In the genomic region with DNA sequence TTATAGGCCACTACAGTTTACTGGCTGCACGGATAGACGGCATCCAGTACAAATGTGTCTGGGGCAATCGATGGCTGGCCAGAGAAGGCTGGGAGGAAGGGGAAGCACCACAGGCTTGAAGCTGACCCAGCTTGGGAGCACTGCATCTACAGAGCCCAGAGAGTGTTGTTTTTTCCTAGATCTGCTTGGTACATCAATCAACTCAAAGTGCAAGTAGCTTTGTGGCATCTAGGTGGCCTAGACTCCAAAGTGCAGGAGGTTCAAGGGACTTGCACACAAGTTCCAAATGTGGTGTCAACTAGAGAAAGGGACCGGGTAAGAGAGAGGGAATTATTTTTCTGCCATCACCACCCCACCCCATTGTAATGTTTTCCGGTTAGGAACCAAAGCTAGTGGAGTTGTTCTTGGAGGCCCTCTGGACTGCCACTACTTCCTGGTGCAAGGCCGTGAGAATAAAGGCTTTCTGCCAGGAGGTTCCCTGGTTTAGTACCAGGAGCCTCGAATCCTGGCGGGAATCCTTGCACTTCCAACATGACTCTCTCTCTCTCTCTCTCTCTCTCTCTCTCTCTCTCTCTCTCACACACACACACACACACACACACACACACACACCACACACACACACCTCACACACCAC, we compare ENCODE assay signal across 8 mouse cellular contexts. TPM values are rescaled to one million over a fixed set of nuclear protein-coding genes. Genes with fewer than 3 reads are reported as not detected.
DNase-seq lines count a peak whose midpoint lies in the region; ATAC-seq and TF ChIP-seq lines count a peak whose summit lies in the region.

No protein-coding gene starts in this region.

- no peak for TF ChIP-seq EP300 in CH12.LX (IDR thresholded peaks at IDR 0.05; ENCODE audit: low read length)

- H3K4me1 ChIP-seq in hindbrain, embryonic 13.5 days (replicated peaks) = peaks cover 54% of the 10 kb centered on the region
- peaks cover 6% of the 10 kb centered on the region for H3K4me1 ChIP-seq in hindbrain, postnatal 0 days (ENCODE audit: insufficient read depth, low read length)
- peaks cover 14 to 41% of the 10 kb centered on the region in 2 experiments for H3K4me1 ChIP-seq in CH12.LX (ENCODE audit: control insufficient read depth in 1 of 2, insufficient read depth in 2 of 2)
- peaks cover 13% of the 10 kb centered on the region for H3K4me1 ChIP-seq in embryonic facial prominence, embryonic 14.5 days (ENCODE audit: control insufficient read depth, insufficient read depth, low read length)
- peaks cover 47% of the 10 kb centered on the region for H3K4me1 ChIP-seq in liver, embryonic 12.5 days

- ATAC-seq in hindbrain, embryonic 13.5 days (ENCODE audit: low FRiP score) = no peak
- ATAC-seq in hindbrain, postnatal 0 days = no peak
- ATAC-seq in embryonic facial prominence, embryonic 14.5 days (ENCODE audit: low read depth) = no peak
- ATAC-seq in liver, embryonic 12.5 days = no peak

- no peak overlapping the region for H3K4me3 ChIP-seq in hindbrain, embryonic 13.5 days
- no peak overlapping the region for H3K4me3 ChIP-seq in hindbrain, postnatal 0 days (ENCODE audit: low read length)
- H3K4me3 ChIP-seq in CH12.LX (replicated peaks in 1 of 3; ENCODE audit: low read depth in 2 of 3, low read length in 2 of 3, poor library complexity in 1 of 3) = peak overlapping the region in 1 of 3 experiments; percentile 54
- no peak overlapping the region for H3K4me3 ChIP-seq in embryonic facial prominence, embryonic 14.5 days (ENCODE audit: low read depth, low read length)
- no peak overlapping the region for H3K4me3 ChIP-seq in liver, embryonic 12.5 days

- DNase-seq in hindbrain, postnatal 0 days (ENCODE audit: low spot score) = no peak
- DNase-seq in CH12.LX (ENCODE audit: extremely low read depth) = no peak
- no peak for DNase-seq in embryonic facial prominence, embryonic 14.5 days (ENCODE audit: low spot score)
- DNase-seq in layer of hippocampus, postnatal 25 days (ENCODE audit: extremely low spot score in 1 of 2, low spot score in 1 of 2) = no peak
- DNase-seq in cerebellum, postnatal 36 days = no peak
- DNase-seq in spleen, postnatal 36 days (ENCODE audit: low spot score in 2 of 2) = no peak

- TF ChIP-seq POLR2A in CH12.LX (IDR thresholded peaks at IDR 0.05; ENCODE audit: low read depth, low read length) = no peak

- dilution Hi-C loops in CH12.LX (cut with MboI; ENCODE audit: extremely low pct_ligation_motif_present, extremely low pct_unique_long_range_greater_than_20kb, low sequenced_read_pairs) = no loop called here

- no peak for TF ChIP-seq RAD21 in CH12.LX (IDR thresholded peaks at IDR 0.05; ENCODE audit: low read depth, low read length)

- no peaks in the 10 kb centered on the region for H3K9me3 ChIP-seq in hindbrain, embryonic 13.5 days
- no peaks in the 10 kb centered on the region for H3K9me3 ChIP-seq in hindbrain, postnatal 0 days (ENCODE audit: low read length)
- no peaks in the 10 kb centered on the region for H3K9me3 ChIP-seq in CH12.LX (replicated peaks; ENCODE audit: low read length)
- no peaks in the 10 kb centered on the region for H3K9me3 ChIP-seq in embryonic facial prominence, embryonic 14.5 days (ENCODE audit: control insufficient read depth, low read length)
- H3K9me3 ChIP-seq in liver, embryonic 12.5 days (replicated peaks) = no peaks in the 10 kb centered on the region

- H3K27me3 ChIP-seq in hindbrain, embryonic 13.5 days = peaks cover 93% of the 10 kb centered on the region
- peaks cover 18% of the 10 kb centered on the region; the same call in 1 of the 2 replicates for H3K27me3 ChIP-seq in hindbrain, postnatal 0 days (ENCODE audit: insufficient read depth, low read length)
- no peaks in the 10 kb centered on the region for H3K27me3 ChIP-seq in CH12.LX (replicated peaks)
- H3K27me3 ChIP-seq in embryonic facial prominence, embryonic 14.5 days (replicated peaks; ENCODE audit: control insufficient read depth, insufficient read depth, low read length) = peaks cover 85% of the 10 kb centered on the region
- peaks cover 99% of the 10 kb centered on the region for H3K27me3 ChIP-seq in liver, embryonic 12.5 days (replicated peaks)

- H3K4me2 ChIP-seq in hindbrain, embryonic 13.5 days = peak overlapping the region; percentile 65; the same call in 1 of the 2 replicates
- no peak overlapping the region for H3K4me2 ChIP-seq in hindbrain, postnatal 0 days (ENCODE audit: low read depth, low read length)
- H3K4me2 ChIP-seq in CH12.LX (ENCODE audit: insufficient read depth, low read depth, poor library complexity, severe bottlenecking) = peak overlapping the region; percentile 55
- peak overlapping the region; percentile 81 for H3K4me2 ChIP-seq in embryonic facial prominence, embryonic 14.5 days (ENCODE audit: low read depth, low read length)
- H3K4me2 ChIP-seq in liver, embryonic 12.5 days = peak overlapping the region; percentile 68

- in situ Hi-C loops in CH12.LX (cut with MboI; ENCODE audit: low pct_ligation_motif_present, low pct_unique_long_range_greater_than_20kb, low sequenced_read_pairs) = loop anchor here (10.0 kb wide), 1 partner anchor 118 kb away; no protein-coding TSS in a partner anchor

- H3K27ac ChIP-seq in hindbrain, embryonic 13.5 days = no peak overlapping the region
- no peak overlapping the region for H3K27ac ChIP-seq in hindbrain, postnatal 0 days
- peak overlapping the region; percentile 98; the same call in 1 of the 2 replicates for H3K27ac ChIP-seq in CH12.LX (ENCODE audit: insufficient read depth, low read depth)
- no peak overlapping the region for H3K27ac ChIP-seq in embryonic facial prominence, embryonic 14.5 days (replicated peaks; ENCODE audit: low read depth, low read length)
- 0 out of 2 replicates have a peak overlapping the region, but pooled peaks have one; percentile 69 for H3K27ac ChIP-seq in liver, embryonic 12.5 days

- H3K9ac ChIP-seq in hindbrain, embryonic 13.5 days = no peak overlapping the region
- no peak overlapping the region for H3K9ac ChIP-seq in hindbrain, postnatal 0 days (replicated peaks; ENCODE audit: low read length)
- H3K9ac ChIP-seq in CH12.LX (ENCODE audit: insufficient read depth, low read depth) = peak overlapping the region; percentile 70; the same call in 1 of the 2 replicates
- H3K9ac ChIP-seq in embryonic facial prominence, embryonic 14.5 days (ENCODE audit: low read depth, low read length) = no peak overlapping the region
- H3K9ac ChIP-seq in liver, embryonic 12.5 days = no peak overlapping the region

- peaks cover 3% of the 10 kb centered on the region; the same call in 1 of the 2 replicates for H3K79me2 ChIP-seq in CH12.LX (replicated peaks; ENCODE audit: control insufficient read depth, extremely low read depth, insufficient read depth, poor library complexity, severe bottlenecking)

- TF ChIP-seq CTCF in hindbrain, postnatal 0 days (IDR thresholded peaks at IDR 0.05; ENCODE audit: low read depth) = no peak
- no peak for TF ChIP-seq CTCF in CH12.LX (conservative IDR thresholded peaks at IDR 0.05 in 1 of 2, IDR thresholded peaks at IDR 0.05 in 1 of 2; ENCODE audit: low read depth in 2 of 2, low read length in 2 of 2)

- WGBS in hindbrain, embryonic 13.5 days = 35% methylated on average over 8 of the region's 8 CpGs
- 30% methylated on average over 8 of the region's 8 CpGs for WGBS in hindbrain, postnatal 0 days
- WGBS in embryonic facial prominence, embryonic 14.5 days = 29% methylated on average over 8 of the region's 8 CpGs
- 29% methylated on average over 7 of the region's 8 CpGs for WGBS in liver, embryonic 12.5 days (ENCODE audit: insufficient replicate concordance)

- no peaks in the 10 kb centered on the region for H3K36me3 ChIP-seq in hindbrain, embryonic 13.5 days
- no peaks in the 10 kb centered on the region for H3K36me3 ChIP-seq in hindbrain, postnatal 0 days (ENCODE audit: insufficient read depth, low read length)
- no peaks in the 10 kb centered on the region for H3K36me3 ChIP-seq in CH12.LX (replicated peaks in 1 of 2; ENCODE audit: control insufficient read depth in 1 of 2, insufficient read depth in 1 of 2, low read length in 1 of 2)
- H3K36me3 ChIP-seq in embryonic facial prominence, embryonic 14.5 days (ENCODE audit: control insufficient read depth, insufficient read depth, low read length) = no peaks in the 10 kb centered on the region
- no peaks in the 10 kb centered on the region for H3K36me3 ChIP-seq in liver, embryonic 12.5 days

TF ChIP-seq in CH12.LX, 34 proteins besides CTCF, POLR2A, EP300 and RAD21:
- TF ChIP-seq USF2 (conservative IDR thresholded peaks at IDR 0.05; ENCODE audit: low read depth, low read length) (no peak), ELF1 (IDR thresholded peaks at IDR 0.05; ENCODE audit: low read depth, low read length) (0 out of 2 replicates have a peak, but pooled peaks have one; percentile 28)

RNA-seq across cellular contexts. Expression of a gene that starts 27.5 kb away (rescaled TPM):
- 17.8 and 18.1 TPM in 2 replicates for polyA plus RNA-seq in hindbrain, embryonic 13.5 days (2015; fragmentation: Nextera tagmentation; extraction: Ambion mirVana)
- 22.6 and 27.3 TPM in 2 replicates for total RNA-seq in hindbrain, postnatal 0 days (2014; rRNA removed)
- polyA plus RNA-seq in hindbrain, postnatal 0 days (2015; fragmentation: Nextera tagmentation; extraction: Ambion mirVana) = 8.8 and 10.3 TPM in 2 replicates
- total RNA-seq in CH12.LX (2012; rRNA removed) (40.0 and 41.1 TPM in 2 replicates), CH12.LX (2014; rRNA removed) (14.3 and 14.6 TPM in 2 replicates)
- 29.6 and 33.8 TPM in 2 replicates for polyA plus RNA-seq in CH12.LX (2012; ENCODE audit: insufficient read length, low read depth)
- 15.0 and 17.7 TPM in 2 replicates for polyA plus RNA-seq in embryonic facial prominence, embryonic 14.5 days (2014; fragmentation: Nextera tagmentation; extraction: Ambion mirVana)
- 7.9 and 8.4 TPM in 2 replicates for polyA plus RNA-seq in liver, embryonic 12.5 days (2016; fragmentation: Nextera tagmentation; extraction: Ambion mirVana)
- 10 to 100 TPM; 17.1 to 17.6 TPM for total RNA-seq in layer of hippocampus, postnatal 25 days (2021)

Comparison
In these comparisons a context has a peak if more than half of its experiments do, and no peak if none do; other contexts are left out.
1. H3K27ac ChIP-seq: peak in CH12.LX (single experiment) and liver, embryonic 12.5 days (single experiment); none in hindbrain, embryonic 13.5 days (single experiment), hindbrain, postnatal 0 days (single experiment) and embryonic facial prominence, embryonic 14.5 days (single experiment).